Mouse (Mus musculus): Measurements from ENCODE around the gene Prkce.

DNA sequence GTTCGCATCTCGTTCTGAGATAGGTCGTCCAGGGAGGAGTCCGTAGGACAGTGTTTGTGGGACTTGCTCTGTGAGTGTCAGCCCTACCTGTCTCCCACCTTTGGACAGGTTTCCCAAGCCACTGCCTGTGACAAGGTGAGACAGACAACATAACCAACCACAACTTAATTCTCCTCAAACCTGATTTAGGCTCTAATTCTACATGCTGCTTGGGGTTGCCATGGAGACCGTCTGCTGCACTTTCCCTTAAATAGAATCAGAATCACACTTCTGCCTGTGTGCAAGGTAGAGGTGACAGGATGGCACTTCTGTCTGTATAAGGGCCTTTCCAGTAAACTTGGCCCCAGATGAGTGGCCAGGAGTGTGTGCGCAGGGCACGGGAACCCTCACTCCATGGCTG lies 248.4 kb downstream of the Prkce start:
- TF ChIP-seq POLR2A (IDR thresholded peaks at IDR 0.05; ENCODE audit: insufficient read length, low read depth) (no peak), TCF12 (IDR thresholded peaks at IDR 0.05; ENCODE audit: insufficient read depth, poor library complexity, severe bottlenecking) (no peak), MYOG (IDR thresholded peaks at IDR 0.05; ENCODE audit: control insufficient read depth in 1 of 3, insufficient read depth in 1 of 3, insufficient read length in 2 of 3, low read depth in 2 of 3) (no peak), MAX (IDR thresholded peaks at IDR 0.05; ENCODE audit: low read depth) (no peak)
